Comparison of ENCODE assay signal across 13 mouse cellular contexts in genomic region chr3:9436256-9436655, GRCm38 (mm10).
DNase-seq lines count a peak whose midpoint lies in the region; ATAC-seq and TF ChIP-seq lines count a peak whose summit lies in the region.
"Had no signal": no experiment of that assay in that cellular context is flagged by ENCODE, and none has a peak within 500 bp of the region (broad histone marks: within the 10 kb centered on the region; RNA-seq: fewer than 3 reads in every experiment).

No protein-coding gene starts in this region.

- no peak for ATAC-seq in forebrain, embryonic 14.5 days
- no peak for ATAC-seq in forebrain, embryonic 13.5 days
- no peak for ATAC-seq in stomach, postnatal 0 days (ENCODE audit: low FRiP score, low TSS enrichment)
- ATAC-seq: activated CD4-positive, CD25-positive, alpha-beta regulatory T cell, adult 4 months had no signal

- H3K27me3 ChIP-seq in forebrain, embryonic 14.5 days (replicated peaks; ENCODE audit: control insufficient read depth, insufficient read depth, low read length), result no peaks in the 10 kb centered on the region
- H3K27me3 ChIP-seq in forebrain, embryonic 13.5 days, result no peaks in the 10 kb centered on the region
- H3K27me3 ChIP-seq in stomach, postnatal 0 days (ENCODE audit: control insufficient read depth, insufficient read depth, low read length), result no peaks in the 10 kb centered on the region
- H3K27me3 ChIP-seq: embryonic facial prominence, embryonic 13.5 days; kidney, embryonic 15.5 days; liver, embryonic 15.5 days had no signal

- H3K9me3 ChIP-seq in forebrain, embryonic 14.5 days (replicated peaks; ENCODE audit: control insufficient read depth, low read length), result no peaks in the 10 kb centered on the region
- H3K9me3 ChIP-seq in forebrain, embryonic 13.5 days (replicated peaks), result no peaks in the 10 kb centered on the region
- H3K9me3 ChIP-seq in stomach, postnatal 0 days (ENCODE audit: control insufficient read depth, low read length), result no peaks in the 10 kb centered on the region
- H3K9me3 ChIP-seq: embryonic facial prominence, embryonic 13.5 days; kidney, embryonic 15.5 days; liver, embryonic 15.5 days had no signal

- TF ChIP-seq CTCF in stomach, postnatal 0 days (IDR thresholded peaks at IDR 0.05; ENCODE audit: low read depth), result no peak

- peaks cover 22% of the 10 kb centered on the region for H3K36me3 ChIP-seq in forebrain, embryonic 14.5 days (ENCODE audit: control insufficient read depth, insufficient read depth, low read length)
- peaks cover 37% of the 10 kb centered on the region for H3K36me3 ChIP-seq in forebrain, embryonic 13.5 days (ENCODE audit: poor library complexity, severe bottlenecking)
- peaks cover 8% of the 10 kb centered on the region; the same call in 1 of the 2 replicates for H3K36me3 ChIP-seq in stomach, postnatal 0 days (ENCODE audit: control insufficient read depth, insufficient read depth, low read length)

- intact Hi-C loops in left cerebral cortex, postnatal 4 days (cut with DNase I), result no loop called here
- intact Hi-C loops in left cerebral cortex, postnatal 10 days (cut with DNase I), result no loop called here

- H3K27ac ChIP-seq in forebrain, embryonic 14.5 days (ENCODE audit: low read depth, low read length), result no peak overlapping the region
- no peak overlapping the region for H3K27ac ChIP-seq in forebrain, embryonic 13.5 days
- no peak overlapping the region for H3K27ac ChIP-seq in stomach, postnatal 0 days (replicated peaks)
- H3K27ac ChIP-seq: embryonic facial prominence, embryonic 13.5 days; kidney, embryonic 15.5 days; liver, embryonic 15.5 days had no signal

- H3K4me2 ChIP-seq in forebrain, embryonic 14.5 days (ENCODE audit: low read length), result no peak overlapping the region
- H3K4me2 ChIP-seq in forebrain, embryonic 13.5 days, result no peak overlapping the region
- no peak overlapping the region for H3K4me2 ChIP-seq in stomach, postnatal 0 days (replicated peaks; ENCODE audit: low read depth)
- H3K4me2 ChIP-seq: embryonic facial prominence, embryonic 13.5 days; kidney, embryonic 15.5 days; liver, embryonic 15.5 days had no signal

- H3K4me1 ChIP-seq in forebrain, embryonic 14.5 days (ENCODE audit: control insufficient read depth, insufficient read depth, low read length), result no peaks in the 10 kb centered on the region
- H3K4me1 ChIP-seq in forebrain, embryonic 13.5 days, result no peaks in the 10 kb centered on the region
- no peaks in the 10 kb centered on the region for H3K4me1 ChIP-seq in stomach, postnatal 0 days (replicated peaks; ENCODE audit: control insufficient read depth, insufficient read depth)
- H3K4me1 ChIP-seq: embryonic facial prominence, embryonic 13.5 days; kidney, embryonic 15.5 days; liver, embryonic 15.5 days had no signal

- no peak for TF ChIP-seq EP300 in stomach, postnatal 0 days (optimal IDR thresholded peaks at IDR 0.05)

- H3K9ac ChIP-seq in forebrain, embryonic 14.5 days (ENCODE audit: low read length), result no peak overlapping the region
- no peak overlapping the region for H3K9ac ChIP-seq in forebrain, embryonic 13.5 days
- H3K9ac ChIP-seq in stomach, postnatal 0 days (ENCODE audit: low read length), result no peak overlapping the region
- H3K9ac ChIP-seq: embryonic facial prominence, embryonic 13.5 days; kidney, embryonic 15.5 days; liver, embryonic 15.5 days had no signal

- H3K4me3 ChIP-seq in forebrain, embryonic 14.5 days (ENCODE audit: low read depth, low read length), result no peak overlapping the region
- H3K4me3 ChIP-seq in forebrain, embryonic 13.5 days, result no peak overlapping the region
- no peak overlapping the region for H3K4me3 ChIP-seq in stomach, postnatal 0 days (ENCODE audit: low read depth, low read length)
- H3K4me3 ChIP-seq: embryonic facial prominence, embryonic 13.5 days; kidney, embryonic 15.5 days; liver, embryonic 15.5 days had no signal

- 84% methylated on average over 6 of the region's 6 CpGs for WGBS in forebrain, embryonic 14.5 days
- WGBS in forebrain, embryonic 13.5 days, result 85% methylated on average over 6 of the region's 6 CpGs
- 77% methylated on average over 6 of the region's 6 CpGs for WGBS in stomach, postnatal 0 days

- DNase-seq in forebrain, embryonic 14.5 days (ENCODE audit: low spot score), result peak; percentile 15
- peak; percentile 17 for DNase-seq in left cerebral cortex, postnatal 4 days
- no peak for DNase-seq in left cerebral cortex, postnatal 10 days (ENCODE audit: extremely low spot score in 1 of 2, low spot score in 2 of 2)
- DNase-seq in heart, postnatal 4 days, result peak; percentile 54
- peak; percentile 27 for DNase-seq in stomach, postnatal 0 days (ENCODE audit: low spot score)
- DNase-seq in spleen, postnatal 4 days (ENCODE audit: low spot score in 2 of 2), result no peak
- no peak for DNase-seq in right cerebral cortex, postnatal 14 days
- DNase-seq: thymus, adult 2 months had no signal

Comparison
In these comparisons a context has a peak if more than half of its experiments do, and no peak if none do; other contexts are left out.
1. DNase-seq: peak in forebrain, embryonic 14.5 days (single experiment), left cerebral cortex, postnatal 4 days (single experiment), heart, postnatal 4 days (single experiment) and stomach, postnatal 0 days (single experiment); none in left cerebral cortex, postnatal 10 days (0 of 2), spleen, postnatal 4 days (0 of 2) and right cerebral cortex, postnatal 14 days (single experiment).